Mouse (Mus musculus) cerebellum, adult 2 months (tissue): ENCODE results near the gene Bfsp2.

Source experiments
- CTCF ChIP-seq: fragments of 200-500 bp; IDR thresholded peaks from 2 replicates; pipeline ENCODE4 v1.5.1; 2011; ENCODE audit warnings: low read depth, mild to moderate bottlenecking, control low read depth, low read length, moderate library complexity, borderline replicate concordance; ENCODE audit not compliant: insufficient read depth
- POLR2A ChIP-seq: fragments of 200-500 bp; IDR thresholded peaks from 2 replicates; pipeline ENCODE4 v1.6.1; 2011; ENCODE audit warnings: low read length, control low read depth, borderline replicate concordance; ENCODE audit not compliant: insufficient read depth

DNA sequence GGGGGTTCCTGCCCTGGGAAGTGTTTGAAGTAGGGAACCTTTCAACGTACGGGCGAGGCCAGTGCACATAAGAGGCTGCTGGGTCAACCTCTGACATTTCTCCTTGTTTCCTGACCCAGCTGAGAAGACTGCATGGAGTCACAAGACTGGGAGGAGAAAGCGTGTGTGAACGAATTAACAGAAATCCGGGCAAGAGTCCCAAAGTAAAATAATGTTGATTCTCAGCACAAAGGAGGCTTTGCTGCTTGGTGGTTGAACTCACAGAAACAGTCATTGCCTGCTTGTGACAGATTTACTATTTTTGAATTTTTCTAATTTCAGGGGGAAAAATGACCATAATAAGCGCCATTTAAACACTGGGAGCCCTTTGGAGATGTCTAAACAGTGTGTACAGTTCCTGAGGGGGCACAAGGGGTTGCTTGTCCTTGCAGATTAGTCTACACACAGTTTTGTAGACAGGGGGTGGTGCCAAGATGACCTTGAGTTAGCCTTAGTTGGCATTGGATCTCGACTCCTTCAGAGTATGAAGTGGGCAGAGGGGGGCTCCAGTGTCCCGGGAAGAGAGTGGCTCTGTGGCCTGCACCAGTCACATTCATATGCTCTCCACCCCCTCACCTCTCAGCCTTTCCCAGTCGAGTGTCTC, 93.1 kb downstream of the Bfsp2 start:
- no peak for TF ChIP-seq CTCF
- no peak for TF ChIP-seq POLR2A
